Mouse (Mus musculus) forebrain, embryonic 14.5 days (tissue): Measurements from ENCODE around the gene Mdh2. TPM values are rescaled to one million over a fixed set of nuclear protein-coding genes. Genes with fewer than 3 reads are reported as not detected.

Source experiments
- ATAC-seq: fragments of 200-750 bp; cut with Nextera tagmentation; 2 replicates; pipeline ENCODE4 v1.8.0; 2017; ENCODE audit warnings: mild to moderate bottlenecking, moderate library complexity
- DNase-seq: peaks from one replicate; pipeline ENCODE4 v3.0.0-alpha.2; 2015; ENCODE audit warnings: low spot score
- H3K27ac ChIP-seq: fragments of 300-500 bp; sonication (generic); 2 replicates; pipeline ENCODE4 v1.5.1; 2014; ENCODE audit warnings: low read depth, mild to moderate bottlenecking, control low read depth, low read length, moderate library complexity
- H3K27me3 ChIP-seq: fragments of 300-500 bp; sonication (generic); replicated peaks from 2 replicates; pipeline ENCODE4 v1.6.1; 2014; ENCODE audit warnings: low read length, control low read depth, mixed read lengths; ENCODE audit not compliant: control insufficient read depth, insufficient read depth
- H3K36me3 ChIP-seq: fragments of 300-500 bp; sonication (generic); 2 replicates; pipeline ENCODE4 v1.6.1; 2014; ENCODE audit warnings: low read length, control low read depth; ENCODE audit not compliant: control insufficient read depth, insufficient read depth
- H3K4me1 ChIP-seq: fragments of 300-500 bp; sonication (generic); 2 replicates; pipeline ENCODE4 v1.6.1; 2014; ENCODE audit warnings: antibody characterized with exemption, low read length, control low read depth; ENCODE audit not compliant: control insufficient read depth, insufficient read depth
- H3K4me2 ChIP-seq: fragments of 300-500 bp; sonication (generic); 2 replicates; pipeline ENCODE4 v1.6.1; 2014; ENCODE audit warnings: mild to moderate bottlenecking, control low read depth, low read length
- H3K4me3 ChIP-seq: fragments of 300-500 bp; sonication (generic); 2 replicates; pipeline ENCODE4 v1.5.1; 2014; ENCODE audit warnings: low read depth, low read length, control low read depth
- H3K9ac ChIP-seq: fragments of 300-500 bp; sonication (generic); 2 replicates; pipeline ENCODE4 v1.6.1; 2014; ENCODE audit warnings: mild to moderate bottlenecking, low read length, control low read depth, moderate library complexity
- H3K9me3 ChIP-seq: fragments of 300-500 bp; sonication (generic); replicated peaks from 2 replicates; pipeline ENCODE4 v1.6.1; 2016; ENCODE audit warnings: low read length, control low read depth, mixed read lengths; ENCODE audit not compliant: control insufficient read depth
- WGBS: fragments of 180-500 bp; shearing (Covaris S2); extraction: QIAGEN DNeasy Blood & Tissue Kit; methylation state at CpG from one replicate; pipeline ENCODE4 v1.1.7; 2014; 5-methylcytosine and 5-hydroxymethylcytosine counted together
- polyA plus RNA-seq: library from polyadenylated mRNA; unstranded; fragments of >200 nt; fragmentation: Nextera tagmentation; extraction: Ambion mirVana; gene quantifications from 2 replicates; pipeline ENCODE4 v1.2.1, GENCODE M21; 2014

The Mdh2 gene
- 590 and 591 TPM in 2 replicates for polyA plus RNA-seq

GRCm38 (mm10) chr5:135778471-135779445 is at the start of gene Mdh2:
Gene Mdh2 (plus strand): TSS chr5:135778480.
- H3K27me3 ChIP-seq = no peaks in the 10 kb centered on the region
- peak within 1 kb of the TSS; percentile 91 for H3K27ac ChIP-seq
- DNase-seq = peak; percentile 100
- H3K4me1 ChIP-seq = peaks cover 15% of the 10 kb centered on the region
- H3K4me3 ChIP-seq = peak within 1 kb of the TSS; percentile 94
- ATAC-seq = peak; percentile 98
- H3K9ac ChIP-seq = peak within 1 kb of the TSS; percentile 97
- peak within 1 kb of the TSS; percentile 92 for H3K4me2 ChIP-seq
- WGBS = 2% methylated on average over 70 of the region's 70 CpGs
- H3K36me3 ChIP-seq = peaks cover 19% of the 10 kb centered on the region
- no peaks in the 10 kb centered on the region for H3K9me3 ChIP-seq

GRCm38 (mm10) chr5:135729351-135729750 is 48.9 kb upstream of the Mdh2 start:
- no peak overlapping the region for H3K9ac ChIP-seq
- 93% methylated on average over 13 of the region's 13 CpGs for WGBS
- DNase-seq (no peak), ATAC-seq (no peak)
- H3K4me1 ChIP-seq = peaks cover 30% of the 10 kb centered on the region
- peaks cover 56% of the 10 kb centered on the region for H3K36me3 ChIP-seq
- no peak overlapping the region for H3K4me3 ChIP-seq
- H3K27ac ChIP-seq = no peak overlapping the region
- H3K4me2 ChIP-seq = no peak overlapping the region
- H3K9me3 ChIP-seq = no peaks in the 10 kb centered on the region
- no peaks in the 10 kb centered on the region for H3K27me3 ChIP-seq

GRCm38 (mm10) chr5:135730278-135730677 is 48.0 kb upstream of the Mdh2 start:
- DNase-seq = no peak
- H3K4me2 ChIP-seq = no peak overlapping the region
- no peak overlapping the region for H3K27ac ChIP-seq
- H3K4me3 ChIP-seq = no peak overlapping the region
- H3K4me1 ChIP-seq = peaks cover 20% of the 10 kb centered on the region
- H3K9ac ChIP-seq = no peak overlapping the region
- no peaks in the 10 kb centered on the region for H3K9me3 ChIP-seq
- ATAC-seq = no peak
- no peaks in the 10 kb centered on the region for H3K27me3 ChIP-seq
- 94% methylated on average over 10 of the region's 10 CpGs for WGBS
- peaks cover 65% of the 10 kb centered on the region for H3K36me3 ChIP-seq

GRCm38 (mm10) chr5:135730916-135731315 is 47.4 kb upstream of the Mdh2 start:
- no peak overlapping the region for H3K4me2 ChIP-seq
- H3K9me3 ChIP-seq = no peaks in the 10 kb centered on the region
- peaks cover 72% of the 10 kb centered on the region for H3K36me3 ChIP-seq
- H3K27me3 ChIP-seq = no peaks in the 10 kb centered on the region
- peaks cover 16% of the 10 kb centered on the region for H3K4me1 ChIP-seq
- H3K27ac ChIP-seq = no peak overlapping the region
- ATAC-seq (no peak), DNase-seq (no peak)
- H3K4me3 ChIP-seq = no peak overlapping the region
- H3K9ac ChIP-seq = no peak overlapping the region
- 95% methylated on average over 10 of the region's 10 CpGs for WGBS

GRCm38 (mm10) chr5:135731322-135731721 is 47.0 kb upstream of the Mdh2 start:
- ATAC-seq (no peak), DNase-seq (no peak)
- Histone ChIP-seq H3K9me3 (no peaks in the 10 kb centered on the region), H3K4me1 (peaks cover 12% of the 10 kb centered on the region), H3K4me2 (no peak overlapping the region), H3K27me3 (no peaks in the 10 kb centered on the region), H3K4me3 (no peak overlapping the region), H3K36me3 (peaks cover 76% of the 10 kb centered on the region), H3K9ac (no peak overlapping the region), H3K27ac (no peak overlapping the region)
- 95% methylated on average over 16 of the region's 16 CpGs for WGBS

- peaks cover 91% of the 10 kb centered on the region for H3K36me3 ChIP-seq
- no peak overlapping the region for H3K9ac ChIP-seq
- H3K4me3 ChIP-seq = no peak overlapping the region
- 95% methylated on average over 4 of the region's 4 CpGs for WGBS
- H3K27ac ChIP-seq = no peak overlapping the region
- DNase-seq = no peak
- H3K4me2 ChIP-seq = no peak overlapping the region
- H3K27me3 ChIP-seq = no peaks in the 10 kb centered on the region
- ATAC-seq = no peak
- H3K9me3 ChIP-seq = no peaks in the 10 kb centered on the region
- H3K4me1 ChIP-seq = no peaks in the 10 kb centered on the region
Measured at GRCm38 (mm10) chr5:135733071-135733470, 45.2 kb upstream of the Mdh2 start.

GRCm38 (mm10) chr5:135734057-135734680 is 44.1 kb upstream of the Mdh2 start:
- Histone ChIP-seq H3K27ac (no peak overlapping the region), H3K27me3 (no peaks in the 10 kb centered on the region), H3K9me3 (no peaks in the 10 kb centered on the region), H3K4me3 (no peak overlapping the region), H3K9ac (no peak overlapping the region), H3K4me2 (no peak overlapping the region), H3K36me3 (peaks cover 87% of the 10 kb centered on the region), H3K4me1 (no peaks in the 10 kb centered on the region)
- ATAC-seq (no peak), DNase-seq (no peak)
- 94% methylated on average over 42 of the region's 42 CpGs for WGBS

- Histone ChIP-seq H3K4me1 (no peaks in the 10 kb centered on the region), H3K4me3 (no peak overlapping the region), H3K9ac (no peak overlapping the region), H3K9me3 (no peaks in the 10 kb centered on the region), H3K4me2 (no peak overlapping the region), H3K27me3 (no peaks in the 10 kb centered on the region), H3K36me3 (peaks cover 79% of the 10 kb centered on the region), H3K27ac (no peak overlapping the region)
- WGBS = 92% methylated on average over 13 of the region's 13 CpGs
- no peak for ATAC-seq
- no peak for DNase-seq
Measured at GRCm38 (mm10) chr5:135735741-135736140, 42.5 kb upstream of the Mdh2 start.

- no peaks in the 10 kb centered on the region for H3K4me1 ChIP-seq
- H3K27me3 ChIP-seq = no peaks in the 10 kb centered on the region
- H3K27ac ChIP-seq = no peak overlapping the region
- ATAC-seq = no peak
- peaks cover 77% of the 10 kb centered on the region for H3K36me3 ChIP-seq
- no peak overlapping the region for H3K4me2 ChIP-seq
- WGBS = 97% methylated on average over 16 of the region's 16 CpGs
- DNase-seq = no peak
- H3K4me3 ChIP-seq = no peak overlapping the region
- no peaks in the 10 kb centered on the region for H3K9me3 ChIP-seq
- H3K9ac ChIP-seq = no peak overlapping the region
Measured at GRCm38 (mm10) chr5:135736544-135736943, 41.7 kb upstream of the Mdh2 start.
